Mouse (Mus musculus) G1E (cell line): Measurements from ENCODE around the gene Tnrc18.

ENCODE experiments used
- CTCF ChIP-seq: IDR thresholded peaks from 2 replicates; pipeline ENCODE4 v1.5.1; 2012; ENCODE audit warnings: low read depth, low read length, inconsistent platforms, mixed read lengths
- GATA1 ChIP-seq: IDR thresholded peaks from 2 replicates; pipeline ENCODE4 v1.6.1; 2012; ENCODE audit warnings: borderline replicate concordance, low read length, inconsistent platforms, mixed read lengths
- GATA2 ChIP-seq: IDR thresholded peaks from 2 replicates; pipeline ENCODE4 v1.6.1; 2012; ENCODE audit warnings: low read depth, low read length, inconsistent platforms, borderline replicate concordance

DNA sequence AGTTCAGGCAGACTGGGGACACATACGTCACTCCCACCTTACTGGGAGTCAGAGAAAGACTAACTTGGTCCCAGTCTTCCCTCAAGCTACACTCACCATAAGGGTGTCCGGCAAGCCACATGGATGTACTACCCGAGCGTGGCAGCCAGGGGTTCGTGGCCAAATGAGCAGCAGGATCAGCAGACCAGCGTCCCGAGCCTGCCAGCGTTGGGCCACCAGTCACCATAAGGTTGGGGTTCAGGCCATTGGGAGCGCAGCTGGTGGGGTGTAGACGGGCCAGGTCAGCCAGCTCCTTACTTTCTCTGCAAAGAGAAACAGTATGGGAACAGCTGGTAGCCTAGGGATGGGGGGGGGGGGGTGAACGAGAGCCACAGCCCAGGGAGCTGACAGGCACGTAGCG lies 41.4 kb downstream of the Tnrc18 start:
- TF ChIP-seq CTCF (no peak), GATA2 (no peak), GATA1 (no peak)
